Mouse (Mus musculus): ENCODE measurements around the gene Hist1h1d.
A peak's percentile ranks its signal among the peaks of the same experiment; 100 is the strongest.

DNA sequence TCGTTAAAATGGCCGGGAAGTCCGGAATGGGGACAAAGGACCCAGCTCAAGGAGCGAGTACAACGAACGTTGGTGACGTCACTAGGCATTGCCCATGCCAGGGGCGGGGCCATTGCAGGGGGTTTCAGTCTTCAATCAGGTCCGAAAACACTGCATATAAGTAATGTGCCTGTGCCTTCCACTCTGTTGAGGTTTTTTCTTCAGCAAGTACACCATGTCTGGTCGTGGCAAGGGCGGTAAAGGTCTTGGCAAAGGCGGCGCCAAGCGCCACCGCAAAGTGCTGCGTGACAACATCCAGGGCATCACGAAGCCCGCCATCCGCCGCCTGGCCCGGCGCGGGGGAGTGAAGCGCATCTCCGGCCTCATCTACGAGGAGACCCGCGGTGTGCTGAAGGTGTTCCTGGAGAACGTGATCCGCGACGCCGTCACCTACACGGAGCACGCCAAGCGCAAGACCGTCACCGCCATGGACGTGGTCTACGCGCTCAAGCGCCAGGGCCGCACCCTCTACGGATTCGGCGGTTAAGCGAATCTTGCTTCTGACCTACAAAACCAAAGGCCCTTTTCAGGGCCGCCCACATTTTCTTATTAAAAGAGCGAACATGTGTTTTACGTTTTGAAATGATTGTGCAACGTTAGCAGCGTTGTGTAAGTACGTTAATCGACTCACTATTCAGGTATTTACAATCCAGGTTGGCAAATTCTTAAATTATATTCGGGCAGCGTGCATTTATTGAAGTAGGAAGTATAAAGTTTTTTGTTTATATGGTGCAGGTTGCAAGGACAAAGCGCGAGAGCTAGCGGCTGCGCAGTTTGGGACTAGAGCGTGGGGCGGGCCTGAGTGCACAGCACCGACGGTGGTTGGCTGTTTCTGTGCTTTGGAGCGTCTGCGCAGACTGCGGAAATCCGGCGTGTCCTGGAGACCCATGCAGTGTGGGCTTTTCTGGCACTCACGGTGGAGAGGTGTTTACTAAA is 21.9 kb upstream of the Hist1h1d start, which contains the start of gene Hist1h4h:
- TF ChIP-seq CTCF (IDR thresholded peaks at IDR 0.05) (no peak), POLR2A (IDR thresholded peaks at IDR 0.05; ENCODE audit: insufficient read depth, low read depth, low read length) (peak; percentile 99)
